Mouse (Mus musculus): ENCODE results near the gene Foxp1.

The Foxp1 gene

DNA sequence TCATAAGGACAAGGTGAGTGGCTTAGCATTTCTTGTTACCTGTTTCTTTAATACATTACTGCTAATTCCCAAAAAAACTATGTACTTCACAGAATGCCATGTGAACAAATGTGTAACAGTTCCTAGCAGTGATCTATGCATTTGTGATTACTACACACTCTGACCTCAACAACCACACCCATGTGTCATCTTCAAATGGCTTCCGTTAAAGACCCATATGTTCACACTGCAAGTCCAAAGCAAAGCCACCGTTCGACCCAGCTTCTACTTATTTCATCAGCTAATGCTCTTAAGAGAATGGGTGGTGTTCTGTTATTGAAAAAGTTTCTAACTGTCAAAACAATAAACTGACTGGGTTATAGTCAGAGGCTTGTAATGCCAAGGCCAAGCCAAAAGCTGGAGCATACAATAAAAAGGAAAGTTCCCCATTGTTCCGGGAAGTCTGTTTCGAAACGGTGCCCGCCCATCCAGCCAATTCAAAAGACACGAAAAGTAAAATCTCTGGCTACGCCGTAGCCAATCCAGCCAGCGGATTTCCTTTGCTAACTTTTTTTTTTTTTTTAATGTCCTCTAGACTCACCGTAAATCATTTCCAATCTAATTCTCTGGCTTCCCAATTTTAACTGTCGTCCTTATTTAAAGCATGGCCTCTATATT, 187.2 kb downstream of the Foxp1 start:
- no peak for DNase-seq (ENCODE audit: extremely low spot score, low read depth, low spot score)

DNA sequence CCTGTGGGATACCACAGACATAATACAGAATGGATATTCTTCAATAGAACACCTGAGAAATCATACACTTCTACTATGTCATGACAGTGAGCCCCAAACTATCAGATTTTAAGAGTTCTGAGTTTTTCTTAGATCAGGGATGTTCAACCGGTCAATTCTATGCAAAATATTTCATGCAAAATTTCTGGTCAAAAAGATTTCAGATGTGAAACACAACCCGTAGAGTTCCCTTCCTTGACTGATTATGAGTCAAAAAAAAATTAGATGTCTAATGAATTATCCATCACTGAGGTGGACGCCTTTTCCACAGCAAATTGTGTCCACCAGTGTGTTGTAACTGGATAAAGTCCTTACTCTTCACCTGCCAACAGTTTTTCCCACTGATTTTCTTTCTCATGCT, 188.3 kb downstream of the Foxp1 start:
- no peak for DNase-seq (ENCODE audit: extremely low spot score, low read depth, low spot score)

DNA sequence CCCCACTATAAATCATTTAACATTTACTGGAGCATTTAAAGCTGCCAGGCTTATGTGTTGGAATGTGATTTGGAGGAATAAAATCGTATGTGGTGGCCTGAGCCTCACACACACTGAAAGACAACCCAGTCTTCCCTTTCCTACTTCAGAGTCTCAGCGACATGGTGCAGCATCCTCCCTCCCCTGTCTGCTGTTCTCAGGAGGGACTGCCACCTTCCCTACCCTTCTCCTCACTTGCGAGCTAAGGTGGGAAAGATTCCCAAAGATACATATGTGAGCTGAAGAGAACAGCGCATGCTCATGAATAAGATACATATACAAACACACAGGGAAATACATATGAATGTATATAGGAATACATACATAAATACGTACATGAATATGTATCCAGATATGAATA, 189.4 kb downstream of the Foxp1 start:
- no peak for DNase-seq (ENCODE audit: extremely low spot score, low read depth, low spot score)

DNA sequence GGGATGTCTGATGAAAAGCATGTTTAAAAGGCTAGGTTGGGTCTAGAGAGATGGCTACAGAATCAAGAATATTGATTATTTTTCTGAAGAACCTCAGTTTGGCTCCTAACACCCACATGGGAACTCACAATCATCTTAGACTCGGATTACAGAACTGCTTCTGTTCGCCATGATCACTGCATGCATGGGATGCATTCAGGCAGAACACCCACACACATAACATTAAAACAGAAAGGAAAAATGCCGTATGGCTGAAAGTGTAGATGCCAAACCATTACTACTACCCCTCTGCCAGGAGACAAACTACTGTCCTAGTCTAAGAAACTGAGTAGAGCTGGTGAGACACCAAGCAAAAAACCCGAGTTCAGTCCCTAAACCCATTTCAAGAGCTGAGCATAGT, 192.4 kb downstream of the Foxp1 start:
- no peak for DNase-seq (ENCODE audit: extremely low spot score, low read depth, low spot score)

DNA sequence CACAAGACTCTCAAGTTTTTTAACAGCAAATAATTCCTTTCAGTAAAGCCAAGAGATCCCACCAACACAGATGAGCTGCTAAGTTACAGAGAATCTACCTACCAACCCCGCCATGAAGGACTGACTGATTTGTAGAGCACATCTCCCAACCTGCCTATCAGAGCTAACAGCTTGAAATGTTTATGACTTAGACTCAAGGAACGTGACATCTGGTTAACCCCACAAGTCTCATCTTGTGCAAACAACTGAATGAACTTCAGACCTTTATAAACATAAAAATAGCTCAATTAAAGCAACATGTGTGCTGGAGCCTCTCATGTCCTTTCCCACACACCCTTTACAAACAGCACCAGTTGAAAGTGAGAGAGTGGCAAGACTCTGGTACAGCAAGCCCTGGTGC, 193.9 kb downstream of the Foxp1 start:
- no peak for DNase-seq (ENCODE audit: extremely low spot score, low read depth, low spot score)

DNA sequence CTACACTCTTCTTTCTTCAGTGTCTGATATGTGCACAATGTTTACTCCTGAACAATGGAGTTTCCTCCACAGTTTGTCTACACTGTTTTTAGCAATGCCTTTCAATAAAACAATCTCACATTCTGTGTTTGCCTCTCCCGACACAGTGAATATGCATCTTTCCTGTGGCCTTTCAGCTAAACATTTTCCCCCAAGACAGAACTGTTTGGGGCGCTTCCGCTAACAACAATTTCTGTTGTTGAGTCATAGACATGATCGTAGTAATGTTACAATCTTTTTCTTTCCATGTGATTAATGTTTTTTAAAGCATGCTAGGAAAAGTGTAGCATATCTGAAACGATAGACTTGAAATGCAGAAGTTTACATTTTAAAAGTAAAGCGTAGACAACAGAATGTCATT, 194.4 kb downstream of the Foxp1 start:
- no peak for DNase-seq (ENCODE audit: extremely low spot score, low read depth, low spot score)

DNA sequence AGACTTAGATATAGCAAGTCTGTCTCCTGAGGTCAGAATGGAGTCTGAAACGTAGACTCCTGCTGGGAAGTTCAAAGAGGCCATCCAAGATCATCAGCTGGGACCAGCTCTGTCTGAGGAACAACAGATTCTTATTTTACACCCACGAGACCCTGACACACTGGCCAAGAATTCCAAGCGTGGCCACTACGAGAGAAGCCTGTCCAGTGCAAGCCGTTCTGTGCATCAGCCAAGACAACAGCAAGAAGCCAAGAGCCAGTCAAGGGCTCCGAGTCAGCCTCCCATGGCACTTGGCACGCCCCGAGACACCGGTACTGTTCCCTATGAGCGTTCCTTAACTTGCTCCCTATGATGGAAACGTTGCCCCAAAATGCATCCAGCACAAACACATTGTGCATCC, 194.8 kb downstream of the Foxp1 start:
- no peak for DNase-seq (ENCODE audit: extremely low spot score, low read depth, low spot score)

DNA sequence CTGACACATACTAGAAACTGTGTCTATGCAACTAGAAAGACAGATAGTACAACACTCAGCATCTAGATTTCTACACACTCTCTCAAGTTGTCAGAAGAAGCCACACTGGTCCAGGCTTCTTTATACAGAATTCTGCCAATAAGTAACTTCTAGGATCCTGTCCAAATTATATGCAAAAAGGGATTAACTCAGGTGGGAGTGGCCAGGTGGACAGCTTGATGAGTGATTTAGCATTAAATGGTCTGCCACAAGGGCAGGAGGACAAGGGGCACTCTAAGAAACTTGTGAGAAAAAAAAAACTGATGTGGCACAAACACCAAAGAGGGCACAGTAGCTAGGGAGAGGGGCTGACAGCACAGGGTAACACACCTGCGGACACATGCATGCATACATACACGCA, 196.6 kb downstream of the Foxp1 start:
- DNase-seq (ENCODE audit: extremely low spot score, low read depth, low spot score): no peak

DNA sequence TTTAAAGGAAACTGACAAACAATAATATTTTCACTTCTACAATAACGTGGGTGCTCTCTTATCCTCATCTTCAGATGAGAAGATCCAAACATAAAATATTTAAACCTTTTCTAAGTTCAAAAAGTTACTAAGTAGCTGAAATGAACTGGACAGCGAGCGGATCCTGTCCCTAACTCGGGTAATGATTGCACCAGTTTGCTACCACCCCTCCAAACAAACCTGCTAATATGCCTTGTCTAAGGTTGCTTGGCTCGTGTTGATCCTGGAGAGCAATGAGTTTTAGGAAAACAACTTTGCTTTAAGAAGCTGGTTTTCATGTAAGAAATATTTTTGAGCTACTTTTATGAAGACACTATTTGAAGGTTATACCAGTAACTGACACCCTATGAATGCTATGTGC, 197.1 kb downstream of the Foxp1 start:
- DNase-seq (ENCODE audit: extremely low spot score, low read depth, low spot score): no peak

DNA sequence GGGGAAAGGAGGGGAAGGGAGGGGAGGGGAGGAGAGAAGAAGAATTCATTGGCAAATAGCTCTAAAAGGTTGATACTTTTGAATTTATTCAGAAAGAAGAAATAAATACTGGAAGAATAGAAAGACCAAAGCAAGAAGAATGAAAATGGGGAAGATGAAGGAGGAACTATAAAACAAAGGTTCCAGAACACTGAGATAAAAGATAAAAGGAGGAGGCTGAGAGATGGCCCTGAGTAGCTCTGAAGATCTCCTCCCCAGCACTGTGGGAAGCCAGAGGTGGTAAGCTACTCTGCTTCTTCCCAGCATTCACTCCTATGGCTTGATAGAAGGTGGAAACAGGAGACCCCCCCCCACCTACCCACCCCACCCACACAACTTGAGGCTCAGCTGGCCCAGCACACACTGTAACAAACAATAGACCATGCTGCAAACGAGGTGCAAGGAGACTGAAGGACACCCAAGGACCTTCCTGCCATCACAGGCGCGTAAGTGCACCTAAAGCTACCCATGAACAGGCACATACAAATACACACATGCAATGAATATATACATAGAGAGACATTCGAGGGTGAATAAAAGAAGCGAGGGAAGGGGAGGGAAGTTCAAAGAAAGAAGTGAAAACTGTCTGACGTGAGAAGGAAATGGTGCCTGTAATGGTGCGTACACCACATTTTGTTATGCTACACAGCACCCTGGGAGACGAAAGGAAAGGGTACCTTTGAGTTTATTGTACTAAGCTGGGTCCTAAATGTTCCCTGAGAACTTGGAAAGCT, 200.2 kb downstream of the Foxp1 start:
- DNase-seq (ENCODE audit: extremely low spot score, low read depth, low spot score): no peak

DNA sequence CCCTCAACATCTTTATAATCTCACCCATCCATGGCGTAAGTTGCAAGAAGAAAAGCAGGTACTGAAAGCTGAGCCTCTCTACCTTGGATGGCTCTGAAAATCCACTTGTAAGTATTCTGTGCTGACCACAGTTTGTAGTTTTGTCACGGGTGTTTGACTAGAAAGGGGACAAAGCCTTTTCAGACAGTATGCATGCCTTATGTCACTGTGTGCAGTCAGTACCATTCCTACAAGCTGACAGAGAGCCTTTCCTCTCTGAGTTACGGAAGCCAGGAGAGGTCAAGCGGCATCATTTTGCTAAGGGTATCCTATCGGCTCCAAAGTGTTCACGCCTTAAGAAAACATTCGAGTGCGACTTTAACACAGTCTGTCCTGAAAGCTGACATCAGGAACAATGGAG, 202.1 kb downstream of the Foxp1 start:
- no peak for DNase-seq (ENCODE audit: extremely low spot score, low read depth, low spot score)

DNA sequence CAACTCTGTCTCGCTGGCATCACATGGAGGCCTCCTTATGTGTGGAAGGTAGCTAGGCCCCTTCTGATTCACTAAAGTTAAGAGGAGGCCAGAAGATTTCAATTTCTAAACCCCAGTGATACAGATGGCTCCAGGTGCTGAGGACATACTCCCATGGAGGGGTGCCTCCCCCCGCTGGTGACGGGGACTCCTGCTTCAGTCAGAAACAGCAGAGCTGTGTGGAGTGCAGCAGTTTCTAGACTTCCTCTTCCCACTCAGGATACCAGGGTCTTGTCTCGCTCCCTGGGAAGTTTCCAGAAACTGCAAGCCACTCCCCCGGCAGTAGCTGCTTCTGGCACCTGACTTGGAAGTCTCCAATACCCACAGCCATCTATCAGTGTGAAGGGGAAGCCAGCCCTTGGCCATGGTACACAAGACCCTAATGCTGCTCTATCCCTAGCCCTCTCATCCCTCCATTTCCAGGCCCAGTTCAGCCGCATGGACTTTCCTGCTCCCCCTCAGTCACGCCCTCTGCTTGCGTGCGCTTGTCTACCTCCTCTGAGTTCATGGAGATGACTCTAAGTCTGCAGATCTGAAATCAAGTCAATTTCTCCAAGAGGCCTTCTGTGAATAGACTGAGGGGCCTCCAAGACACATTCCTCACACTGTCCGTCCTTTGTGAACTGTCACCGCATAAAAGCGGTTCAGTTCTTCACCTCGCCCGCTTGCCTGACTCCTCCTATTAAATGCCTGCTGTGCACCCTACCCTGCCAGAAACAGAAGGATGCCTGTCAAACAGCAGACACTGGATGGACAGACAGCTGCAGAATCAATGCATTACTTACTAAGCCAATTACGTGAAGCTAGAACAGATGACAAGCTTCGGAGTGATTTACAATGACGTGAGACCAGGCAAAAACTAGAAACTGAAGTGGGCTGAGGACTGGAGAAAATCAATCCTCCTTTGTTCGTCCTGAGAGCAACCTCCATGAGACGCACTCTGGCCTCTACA, 202.8 kb downstream of the Foxp1 start:
- no peak for DNase-seq (ENCODE audit: extremely low spot score, low read depth, low spot score)

DNA sequence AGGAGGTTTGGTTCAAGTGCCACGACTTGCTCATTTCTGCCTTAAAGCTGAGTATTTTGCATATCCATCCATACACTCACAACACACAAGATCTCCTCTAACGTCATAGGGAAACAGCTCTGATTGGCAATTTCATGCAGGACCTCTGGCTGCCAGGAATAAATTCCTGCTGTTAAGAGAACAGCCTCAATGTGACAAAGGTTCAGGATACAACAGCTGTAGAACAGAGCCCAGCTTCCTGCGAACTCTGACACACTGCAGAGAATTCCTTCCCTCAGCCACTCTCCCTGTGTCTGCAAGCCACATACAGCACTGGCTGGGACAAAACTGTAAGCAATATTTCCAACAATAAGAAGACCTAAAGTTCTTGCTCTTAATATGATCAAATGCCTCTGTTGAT, 207.8 kb downstream of the Foxp1 start:
- no peak for DNase-seq (ENCODE audit: extremely low spot score, low read depth, low spot score)

DNA sequence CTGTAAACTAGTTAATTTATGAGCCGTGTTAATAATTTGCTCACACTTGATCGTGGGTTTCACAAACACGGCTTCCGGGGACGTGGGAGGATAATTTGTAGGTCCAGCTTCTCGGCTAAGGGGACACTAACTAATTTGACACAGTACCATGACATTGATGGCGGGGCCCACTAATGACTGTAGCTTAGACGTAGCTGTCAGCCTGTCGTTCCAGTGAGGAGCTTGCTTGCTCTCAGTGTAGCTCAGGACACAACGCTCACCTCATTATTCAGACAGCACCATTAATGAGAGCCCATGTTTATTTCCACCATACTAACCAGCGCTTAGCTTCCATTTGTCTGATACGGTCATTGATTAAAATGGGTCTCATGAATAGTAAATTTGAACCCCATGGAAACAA, 212.0 kb downstream of the Foxp1 start:
- DNase-seq (ENCODE audit: extremely low spot score, low read depth, low spot score): no peak

DNA sequence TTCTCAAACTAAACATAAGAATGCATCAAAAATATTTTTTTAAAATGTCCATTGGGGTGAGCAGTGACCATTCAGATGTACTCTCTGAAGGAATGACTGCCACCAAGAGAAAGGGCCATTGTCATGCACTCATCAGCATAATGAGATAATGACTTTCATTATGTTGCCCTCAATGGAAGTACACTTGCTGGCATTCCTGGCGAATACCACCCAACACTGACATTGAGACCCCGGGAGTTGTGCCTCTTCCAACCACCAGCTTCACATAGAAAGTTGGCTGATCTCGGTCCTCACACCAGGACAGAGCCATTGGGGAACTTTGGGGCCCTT, 212.4 kb downstream of the Foxp1 start:
- no peak for DNase-seq (ENCODE audit: extremely low spot score, low read depth, low spot score)

DNA sequence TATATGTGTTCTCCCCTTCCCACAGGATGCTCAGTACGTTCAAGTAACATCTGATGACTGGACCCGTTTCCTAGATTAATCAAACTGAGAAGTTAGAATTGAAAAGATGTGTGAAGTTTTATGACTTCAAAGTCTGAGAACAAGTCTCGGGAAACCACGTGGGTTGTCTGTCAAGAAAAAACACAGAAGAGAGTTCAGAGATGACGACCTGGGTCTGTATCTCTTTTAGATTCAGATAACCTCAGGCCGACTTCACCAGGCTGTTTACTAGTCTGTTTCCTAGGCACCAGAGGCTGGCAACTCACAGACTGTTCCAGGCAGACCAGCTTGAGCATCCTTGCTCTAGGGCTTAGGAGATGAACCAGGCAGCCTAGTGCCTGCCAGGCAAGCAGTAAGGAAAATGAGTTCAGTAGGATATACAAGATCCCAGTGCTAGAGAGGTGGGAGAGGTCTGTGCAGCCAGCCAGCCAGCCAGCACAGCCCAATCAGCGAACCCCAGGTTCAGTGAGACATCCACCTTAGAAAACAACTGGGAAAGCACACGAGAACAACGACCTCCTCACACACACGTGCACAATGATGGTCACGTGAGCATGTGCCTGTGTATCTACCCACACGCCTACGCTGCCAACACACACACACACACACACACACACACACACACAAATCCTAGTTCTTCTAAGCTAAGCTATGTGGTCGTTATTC, 212.9 kb downstream of the Foxp1 start:
- DNase-seq (ENCODE audit: extremely low spot score, low read depth, low spot score): no peak

DNA sequence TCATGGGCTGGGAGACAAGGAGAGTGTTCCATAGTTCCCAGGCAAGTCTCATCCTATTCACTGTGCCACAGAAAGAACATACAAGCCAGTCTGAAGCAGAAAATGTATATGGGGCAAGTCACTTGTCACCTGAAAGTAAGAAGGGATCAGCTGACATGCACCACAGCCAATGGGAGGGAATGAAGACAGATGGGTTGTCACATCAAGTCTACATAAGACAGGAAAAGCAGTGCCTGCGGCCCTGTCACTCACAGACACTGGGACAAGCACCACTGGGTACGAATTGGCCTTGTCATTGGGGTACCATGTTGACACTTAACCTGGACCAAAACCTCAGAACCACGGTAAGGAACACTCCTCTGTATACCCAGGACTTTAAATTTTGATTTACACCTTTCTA, 216.8 kb downstream of the Foxp1 start:
- DNase-seq (ENCODE audit: extremely low spot score, low read depth, low spot score): no peak

DNA sequence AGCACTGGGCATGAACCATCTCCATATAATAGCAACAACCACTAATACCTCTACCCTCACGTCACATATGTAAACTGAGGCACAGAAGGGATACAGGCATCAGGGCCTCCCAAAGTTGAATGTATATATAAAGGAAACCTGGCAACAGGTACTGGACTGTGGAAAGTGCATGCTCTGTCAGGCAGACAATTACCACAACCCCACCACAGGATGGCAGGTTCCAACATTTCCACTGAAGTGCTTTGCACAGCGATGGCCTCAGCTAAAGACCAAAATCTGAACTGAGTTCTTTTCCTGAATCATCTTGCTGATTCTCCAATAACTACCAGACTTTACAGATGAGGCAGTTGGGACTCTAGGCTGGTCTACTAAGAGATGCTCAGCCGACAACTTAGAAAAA, 217.3 kb downstream of the Foxp1 start:
- DNase-seq (ENCODE audit: extremely low spot score, low read depth, low spot score): no peak

DNA sequence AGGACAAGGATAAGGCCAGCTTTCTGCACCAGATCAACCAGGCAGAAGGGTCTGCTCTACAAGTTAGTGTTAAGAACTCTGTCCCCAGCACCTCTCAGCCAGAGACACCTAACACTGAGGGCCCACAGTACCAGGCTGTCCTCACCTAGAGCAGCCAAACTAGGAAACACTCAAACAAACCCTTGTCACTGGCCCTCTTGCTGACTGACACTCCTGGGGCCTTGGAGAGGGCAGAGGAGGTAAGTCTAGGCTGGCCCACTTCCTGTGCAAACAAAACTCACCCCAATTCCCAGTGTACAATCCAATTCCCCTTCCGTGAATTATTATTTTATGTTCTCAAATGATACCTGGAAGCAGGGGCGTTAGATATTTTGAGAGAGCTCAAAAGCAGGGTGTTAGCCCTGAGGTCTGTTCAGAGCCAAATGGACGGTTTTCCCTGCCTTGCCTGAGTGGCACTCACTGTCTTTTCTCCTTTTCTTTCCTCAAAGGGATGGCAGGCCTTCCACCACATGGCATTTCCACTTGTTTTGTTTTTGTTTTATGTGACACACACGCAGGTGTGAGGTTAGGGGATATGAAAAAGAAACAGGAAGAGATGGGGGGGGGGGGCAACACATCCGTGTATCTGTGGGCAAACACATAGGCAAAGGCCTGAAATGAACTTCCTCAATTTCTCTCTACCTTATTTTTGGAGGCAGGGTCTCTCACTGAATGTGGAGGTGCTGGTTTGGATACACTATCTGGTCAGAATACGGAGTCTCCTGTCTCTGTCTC, 219.7 kb downstream of the Foxp1 start:
- no peak for DNase-seq (ENCODE audit: extremely low spot score, low read depth, low spot score)

DNA sequence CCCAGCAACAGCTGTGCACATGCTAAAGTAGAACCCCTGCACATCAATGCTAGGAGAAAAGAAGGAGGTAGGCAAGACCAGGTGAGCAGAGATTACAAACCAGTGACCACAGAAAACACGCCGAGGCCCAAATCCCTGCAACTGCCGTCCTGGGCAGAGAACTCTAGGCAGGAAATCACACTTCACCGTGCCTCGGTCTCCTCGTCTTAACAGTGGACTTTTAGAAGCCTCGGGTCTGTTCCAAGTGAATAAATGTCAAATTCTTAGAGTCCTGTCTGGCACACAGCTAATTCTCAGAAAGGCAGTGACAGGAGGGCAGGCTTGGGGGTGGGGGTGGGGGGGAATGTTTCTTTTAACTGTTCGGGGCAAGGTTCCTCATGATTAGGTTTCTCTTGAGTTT, 220.6 kb downstream of the Foxp1 start:
- no peak for DNase-seq (ENCODE audit: extremely low spot score, low read depth, low spot score)

All from hindlimb bud, embryonic 11.5 days (tissue).